Mouse (Mus musculus) splenic B cell, adult 2 months (primary cell): Measurements from ENCODE around the gene Triap1.
"Not testable (repeated sequence)": the region's sequence is repeated elsewhere in the genome, so short reads cannot be mapped to it uniquely, and the experiment has no call there.

ENCODE experiments used
- DNase-seq: peaks from one replicate; pipeline ENCODE4 v3.0.0-alpha.2; 2011; ENCODE audit warnings: low read depth, low spot score
- H3K27me3 ChIP-seq: 2 replicates; pipeline ENCODE4 v1.6.1; 2012; ENCODE audit warnings: mild to moderate bottlenecking, low read length, moderate library complexity, mixed read lengths; ENCODE audit not compliant: control insufficient read depth, poor library complexity, insufficient read depth, severe bottlenecking
- H3K36me3 ChIP-seq: 2 replicates; pipeline ENCODE4 v1.6.1; 2012; ENCODE audit warnings: mild to moderate bottlenecking, low read length, moderate library complexity, mixed read lengths; ENCODE audit not compliant: control insufficient read depth, poor library complexity, insufficient read depth, severe bottlenecking

Triap1 gene

DNA sequence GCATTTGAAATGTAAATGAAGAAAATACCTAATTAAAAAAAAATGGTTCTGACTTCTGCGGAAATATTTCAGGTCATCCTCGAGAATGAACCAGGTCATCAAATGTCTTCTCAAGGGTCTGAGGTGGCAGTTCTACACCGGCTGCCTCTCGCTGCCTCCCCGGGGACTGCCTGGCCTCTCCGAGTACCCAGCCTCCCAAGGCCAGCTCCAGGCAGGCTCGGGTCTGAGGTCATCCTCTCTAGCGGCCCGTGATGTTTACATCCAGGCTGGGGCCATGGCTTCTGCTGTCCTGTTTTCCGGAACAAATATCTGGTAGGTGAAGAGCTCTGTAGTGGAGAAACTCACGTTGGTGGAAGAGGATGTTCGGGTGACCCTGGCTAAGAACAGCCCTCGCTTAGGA lies 14.0 kb downstream of the Triap1 start:
- no peak for DNase-seq
- Histone ChIP-seq H3K36me3 (no peaks in the 10 kb centered on the region), H3K27me3 (no peaks in the 10 kb centered on the region)

DNA sequence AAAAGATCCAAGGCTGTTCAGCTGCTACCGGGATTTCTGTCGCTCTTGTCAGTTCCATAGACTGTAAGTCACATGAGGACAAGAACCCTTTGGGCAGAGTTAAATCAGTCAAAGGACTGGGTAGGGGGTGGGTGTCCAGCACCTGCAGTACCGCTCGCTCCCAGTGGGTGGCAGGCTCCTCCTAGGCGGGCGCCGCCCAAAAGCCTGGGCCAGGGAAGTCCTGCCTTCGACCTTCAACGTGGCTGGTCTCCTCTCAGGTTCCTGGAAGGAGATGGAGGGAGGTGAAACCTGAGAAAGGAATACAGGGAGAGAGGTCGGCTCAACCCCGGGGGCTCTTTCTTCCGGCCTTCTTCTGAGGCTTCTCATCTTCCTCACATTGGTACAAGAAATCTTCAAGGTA lies 17.8 kb downstream of the Triap1 start:
- Histone ChIP-seq H3K27me3 (no peaks in the 10 kb centered on the region; the same call in 1 of the 2 replicates), H3K36me3 (no peaks in the 10 kb centered on the region)
- peak; percentile 85 for DNase-seq

DNA sequence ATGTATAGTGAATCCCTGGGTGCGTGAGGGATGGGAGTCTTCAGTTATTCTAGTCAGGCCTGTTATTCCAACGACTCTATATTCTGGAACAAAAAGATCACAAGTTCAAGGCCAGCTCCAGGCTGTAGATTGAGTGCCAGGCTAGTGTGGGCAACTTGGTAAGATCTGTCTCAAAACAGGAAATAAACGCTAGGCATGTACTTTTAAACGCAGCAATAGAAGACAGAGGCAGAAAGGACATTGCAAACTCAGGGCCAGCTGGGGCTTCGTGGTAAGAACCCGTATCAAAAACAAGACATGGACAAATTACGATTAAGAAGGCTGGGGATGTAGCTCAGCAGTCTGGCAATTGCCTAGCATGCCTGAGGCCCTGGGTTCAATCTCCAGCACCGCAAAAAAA lies 18.4 kb downstream of the Triap1 start:
- Histone ChIP-seq H3K27me3 (no peaks in the 10 kb centered on the region; the same call in 1 of the 2 replicates), H3K36me3 (no peaks in the 10 kb centered on the region)
- DNase-seq, result no peak

DNA sequence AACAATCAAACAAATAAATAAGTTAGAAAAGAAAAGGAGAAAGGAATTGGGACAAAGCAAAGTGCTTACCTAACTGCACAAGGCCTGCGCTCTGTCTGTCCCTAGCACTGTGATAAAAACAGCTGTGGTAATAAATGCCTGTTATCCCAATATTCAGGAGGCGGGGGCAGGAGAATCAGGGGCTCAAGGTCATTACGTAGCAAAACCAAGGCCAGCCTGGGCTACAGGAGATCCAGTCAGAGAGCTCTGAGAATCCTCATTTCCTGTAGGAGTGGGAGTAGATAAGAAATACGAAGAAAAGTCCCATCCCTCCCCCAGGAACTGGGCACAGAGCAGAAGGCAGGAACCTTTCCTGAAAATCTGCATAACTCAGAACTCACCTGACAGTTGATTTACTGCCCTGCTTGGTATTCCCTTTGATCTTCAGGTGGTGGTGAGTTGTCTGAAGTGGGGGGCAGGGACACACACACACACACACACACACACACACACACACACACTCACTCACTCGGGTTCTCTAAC lies 18.9 kb downstream of the Triap1 start:
- DNase-seq, result no peak
- Histone ChIP-seq H3K27me3 (no peaks in the 10 kb centered on the region; the same call in 1 of the 2 replicates), H3K36me3 (no peaks in the 10 kb centered on the region)

DNA sequence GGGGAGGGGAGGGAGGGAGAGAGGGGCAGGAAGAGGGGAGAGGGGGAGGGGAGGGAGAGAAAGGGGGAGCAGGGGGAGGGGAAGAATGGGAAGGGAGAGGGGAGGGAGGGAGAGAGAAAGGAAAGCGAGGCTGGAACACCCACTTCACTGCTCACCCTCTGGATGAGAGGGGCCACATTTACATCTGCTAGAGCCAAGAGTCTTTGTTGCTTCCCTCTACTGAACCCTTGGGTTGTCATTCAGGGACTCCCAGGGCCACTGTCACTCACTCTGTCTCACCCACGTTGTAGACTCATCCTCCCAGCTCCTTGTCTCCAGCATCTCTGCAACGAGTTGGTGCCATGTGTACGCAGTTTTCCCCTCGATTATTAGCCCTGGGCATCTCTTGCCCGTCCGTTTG lies 21.2 kb downstream of the Triap1 start:
- H3K27me3 ChIP-seq, result no peaks in the 10 kb centered on the region; the same call in 1 of the 2 replicates
- DNase-seq, result no peak
- no peaks in the 10 kb centered on the region for H3K36me3 ChIP-seq

DNA sequence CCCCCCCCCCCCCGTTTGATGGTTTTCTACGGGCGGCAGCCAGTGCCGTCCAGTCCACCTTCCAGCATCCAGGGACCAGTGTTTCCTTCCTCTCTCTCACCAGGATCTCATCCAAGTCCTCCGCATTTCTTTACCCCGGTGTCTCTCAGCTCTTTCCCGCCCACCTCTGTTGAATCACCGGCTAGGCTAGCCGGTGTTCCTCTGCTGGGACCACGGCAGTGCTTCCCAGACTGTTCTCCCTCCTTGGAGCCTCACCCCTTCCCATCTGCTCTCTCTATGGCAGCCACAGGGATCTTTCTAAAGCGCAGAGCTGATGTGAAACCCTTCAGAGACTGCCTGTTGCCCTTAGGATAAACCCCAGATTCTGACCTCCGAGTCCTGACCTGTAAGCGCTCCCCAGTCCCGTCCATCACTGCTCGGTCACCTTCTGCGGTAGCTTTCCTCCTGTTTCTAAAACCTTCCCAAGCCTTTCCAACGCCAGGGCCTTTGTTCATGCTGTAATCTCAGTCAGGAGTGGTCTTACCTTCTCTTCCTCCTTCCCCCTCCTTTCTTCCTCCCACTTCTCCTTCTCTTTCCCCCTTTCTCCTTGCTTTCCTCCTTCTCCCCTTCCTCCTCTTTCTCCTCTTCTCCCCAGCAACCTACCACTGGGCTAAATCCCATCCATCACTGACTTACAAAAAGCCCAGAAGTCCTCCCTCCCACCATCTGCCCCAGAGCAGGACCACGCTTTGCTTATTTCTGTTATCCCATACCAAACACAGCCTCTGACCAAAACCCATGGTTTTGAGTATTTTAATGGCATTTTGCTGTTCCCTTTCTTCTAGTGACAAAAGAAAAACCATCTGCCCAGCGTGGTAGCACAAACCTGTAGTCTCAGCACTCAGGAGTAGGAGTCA lies 22.0 kb downstream of the Triap1 start:
- no peak for DNase-seq
- no peaks in the 10 kb centered on the region for H3K36me3 ChIP-seq
- no peaks in the 10 kb centered on the region; the same call in 1 of the 2 replicates for H3K27me3 ChIP-seq

DNA sequence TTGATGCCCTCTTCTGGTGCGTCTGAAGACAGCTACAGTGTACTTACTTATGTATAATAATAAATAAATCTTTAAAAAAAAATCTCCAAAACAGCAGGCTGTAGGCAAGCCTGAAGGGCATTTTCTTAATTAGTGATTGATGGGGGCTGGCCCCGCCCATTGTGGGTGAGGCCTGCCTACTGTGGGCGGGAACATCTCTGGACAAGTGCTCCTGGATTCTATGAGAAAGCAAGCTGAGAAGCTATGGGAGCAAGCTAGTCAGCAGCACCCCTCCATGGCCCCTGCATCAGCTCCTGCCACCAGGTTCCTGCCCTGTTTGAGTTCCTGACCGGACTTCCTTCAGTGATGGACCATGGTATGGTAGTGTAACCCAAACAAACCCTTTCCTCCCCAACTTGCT lies 23.8 kb downstream of the Triap1 start:
- Histone ChIP-seq H3K27me3 (no peaks in the 10 kb centered on the region; the same call in 1 of the 2 replicates), H3K36me3 (no peaks in the 10 kb centered on the region)
- DNase-seq, result no peak

DNA sequence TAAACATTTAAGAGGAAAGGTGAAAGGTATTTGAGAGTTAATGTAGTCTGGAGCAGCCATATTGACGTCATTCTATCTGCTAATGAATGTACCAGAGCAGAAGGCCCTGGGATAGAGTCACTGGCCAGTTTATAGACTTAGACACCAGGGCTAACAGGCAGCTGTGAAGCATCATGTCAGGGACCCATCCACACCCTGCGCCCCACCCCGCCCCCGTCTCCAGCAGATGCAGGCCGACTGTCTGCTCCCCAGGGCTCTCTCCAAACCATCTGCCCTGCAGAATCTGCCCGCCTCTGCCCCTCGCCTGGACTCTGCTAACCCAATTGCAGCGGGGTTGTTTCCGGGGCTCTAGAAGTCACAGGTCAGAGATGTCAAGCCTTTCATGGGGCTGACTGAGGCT lies 30.7 kb downstream of the Triap1 start:
- H3K27me3 ChIP-seq, result no peaks in the 10 kb centered on the region
- no peak for DNase-seq
- H3K36me3 ChIP-seq, result no peaks in the 10 kb centered on the region

DNA sequence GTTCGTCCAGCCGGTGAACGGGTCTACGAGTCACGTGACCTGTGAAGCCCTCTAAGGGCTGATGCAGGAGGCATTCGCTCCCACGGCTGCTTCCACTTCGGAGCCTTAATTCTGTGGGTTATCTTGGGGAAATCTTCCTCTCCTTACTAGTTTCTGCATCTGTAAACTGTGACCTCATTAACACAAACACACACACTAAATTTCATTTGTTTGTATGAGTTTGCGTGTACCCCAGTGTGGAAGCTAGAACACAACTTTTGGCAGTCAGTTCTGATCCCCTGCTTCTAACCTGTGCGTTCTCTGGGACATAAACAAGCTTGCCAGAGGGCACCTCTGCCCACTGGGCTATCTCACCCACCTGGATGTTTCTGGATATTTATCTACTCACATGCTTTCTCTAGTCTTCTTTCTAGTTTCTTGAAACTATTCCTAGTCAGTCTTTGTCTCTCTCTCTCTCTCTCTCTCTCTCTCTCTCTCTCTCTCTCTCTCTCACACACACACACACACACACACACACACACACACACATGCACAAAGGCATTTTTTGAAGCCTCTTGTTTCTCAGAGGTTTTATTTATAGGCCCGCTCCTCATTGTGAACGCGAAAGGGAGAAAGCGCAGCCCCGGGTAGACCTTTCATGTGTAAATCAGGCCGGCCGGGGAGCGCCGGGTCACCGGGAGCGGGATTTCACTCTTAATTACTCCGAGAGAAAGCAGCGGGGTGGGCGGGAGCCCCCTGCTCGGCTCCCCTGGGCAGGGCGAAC lies 32.6 kb downstream of the Triap1 start:
- DNase-seq, result no peak
- H3K36me3 ChIP-seq, result no peaks in the 10 kb centered on the region
- no peaks in the 10 kb centered on the region for H3K27me3 ChIP-seq

DNA sequence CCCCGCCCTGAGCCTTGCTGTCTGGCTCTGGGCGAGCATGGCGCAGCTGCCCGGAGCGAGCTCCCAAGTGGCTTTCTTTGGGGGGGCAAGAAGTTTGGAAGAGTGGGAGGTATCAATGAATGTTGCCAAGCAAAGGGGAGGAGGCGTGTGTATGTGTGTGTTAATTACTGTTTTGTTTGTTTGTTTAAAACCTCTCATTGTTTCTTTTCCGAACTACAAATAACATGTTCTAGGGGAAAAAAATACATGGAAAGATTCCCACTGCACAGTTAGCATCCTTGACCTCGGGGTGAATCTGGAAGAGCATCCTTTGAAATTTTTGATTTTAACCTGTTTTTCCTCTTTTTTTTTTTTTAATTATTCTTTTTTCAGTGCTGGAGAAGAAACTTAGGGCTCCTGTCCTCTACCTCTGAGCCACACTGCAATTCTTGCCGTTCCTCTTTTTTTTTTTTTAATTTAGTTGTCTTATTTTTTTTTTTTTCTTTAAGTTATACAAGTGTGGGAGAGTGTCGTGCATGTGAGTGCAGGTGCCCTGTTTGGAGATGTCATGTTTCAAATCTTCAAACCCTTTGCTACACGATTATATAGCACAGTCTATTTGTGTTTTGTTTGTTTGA lies 33.3 kb downstream of the Triap1 start:
- DNase-seq, result no peak
- no peaks in the 10 kb centered on the region for H3K27me3 ChIP-seq

DNA sequence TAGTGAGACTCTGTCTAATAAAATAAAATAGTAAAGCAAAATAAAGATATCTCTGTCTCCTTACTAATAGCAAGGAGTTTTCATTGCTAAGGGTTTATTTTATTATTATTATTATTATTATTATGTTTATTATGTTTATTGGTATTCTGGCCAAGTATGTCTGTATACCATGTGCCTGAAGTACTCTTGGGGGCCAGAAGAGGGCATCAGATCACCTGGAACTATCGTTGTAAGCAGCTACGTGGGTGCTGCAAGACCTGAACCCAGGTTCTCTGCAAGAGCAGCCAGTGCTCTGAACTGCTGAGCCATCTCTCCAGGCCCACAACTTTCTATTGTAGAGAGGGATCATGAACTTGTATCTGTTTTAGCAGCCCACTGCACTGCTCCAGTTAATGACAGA lies 34.4 kb downstream of the Triap1 start:
- Histone ChIP-seq H3K36me3 (no peaks in the 10 kb centered on the region), H3K27me3 (0 out of 2 replicates have a peak, but pooled peaks cover 1% of the 10 kb centered on the region)
- DNase-seq, result peak; percentile 17

More for the DNA sequence above, 33.3 kb downstream of the Triap1 start:
- H3K36me3 ChIP-seq, result no peaks in the 10 kb centered on the region

DNA sequence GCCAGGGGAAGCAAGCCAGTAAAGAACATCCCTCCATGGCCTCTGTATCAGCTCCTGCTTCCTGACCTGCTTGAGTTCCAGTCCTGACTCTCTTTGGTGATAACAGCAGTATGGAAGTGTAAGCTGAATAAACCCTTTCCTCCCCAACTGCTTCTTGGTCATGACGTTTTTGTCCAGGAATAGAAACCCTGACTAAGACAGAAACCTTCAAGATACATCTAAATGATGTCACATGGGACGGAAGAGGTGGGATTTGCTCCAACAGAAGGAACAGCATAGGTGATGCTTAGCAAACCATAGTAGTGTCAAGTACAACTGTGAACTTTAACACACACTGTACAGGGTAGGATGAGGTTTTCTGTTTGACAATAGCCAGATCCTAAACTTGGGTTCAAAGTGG lies 37.9 kb downstream of the Triap1 start:
- H3K36me3 ChIP-seq, H3K27me3 ChIP-seq, DNase-seq: not testable (repeated sequence)

DNA sequence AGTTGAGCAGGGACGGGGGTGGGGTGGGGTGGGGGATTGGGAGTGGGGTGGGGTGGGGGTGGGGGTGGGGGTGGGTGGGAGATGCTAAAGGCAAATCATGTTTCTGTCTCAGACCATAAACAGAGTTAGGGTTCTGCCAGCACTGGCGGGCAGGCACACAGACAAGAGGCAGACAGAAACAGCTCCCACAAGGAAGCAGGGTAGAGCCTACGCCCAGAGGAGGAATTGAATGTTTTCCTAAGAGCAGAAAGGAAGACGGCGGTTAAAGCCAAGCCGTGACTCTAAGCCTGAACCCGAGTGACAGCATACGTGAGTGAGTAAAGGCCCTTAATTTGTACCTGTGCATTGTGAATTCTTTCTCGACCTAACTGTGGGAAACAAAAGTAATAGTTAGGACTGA lies 50.9 kb downstream of the Triap1 start:
- Histone ChIP-seq H3K27me3 (peaks cover 3% of the 10 kb centered on the region), H3K36me3 (no peaks in the 10 kb centered on the region)
- DNase-seq, result no peak

DNA sequence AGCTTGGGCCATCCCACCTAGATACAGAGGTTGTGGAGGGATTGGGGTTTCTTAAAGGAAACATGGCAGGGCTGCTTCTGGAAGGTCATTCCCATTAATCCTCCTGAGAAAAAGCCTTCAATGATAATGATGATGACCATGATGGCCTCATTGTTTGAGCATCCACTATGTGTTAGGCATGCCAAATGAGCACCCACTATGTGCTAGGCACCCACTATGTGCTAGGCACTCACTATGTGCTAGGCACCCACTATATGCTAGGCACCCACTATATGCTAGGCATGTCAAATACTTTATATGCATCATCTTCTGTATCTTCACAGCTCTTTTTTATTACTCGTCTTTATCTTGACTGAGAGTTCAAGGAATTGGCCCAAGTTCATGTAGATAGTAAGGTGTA lies 51.9 kb downstream of the Triap1 start:
- H3K36me3 ChIP-seq, result no peaks in the 10 kb centered on the region
- DNase-seq, result no peak
- peaks cover 3% of the 10 kb centered on the region for H3K27me3 ChIP-seq
